Mouse (Mus musculus) cortical plate, adult 2 months (tissue): Measurements from ENCODE around the gene Ptrh1. TPM values are rescaled to one million over a fixed set of nuclear protein-coding genes. Genes with fewer than 3 reads are reported as not detected.
A peak's percentile ranks its signal among the peaks of the same experiment; 100 is the strongest.

ENCODE experiments used
- H3K27ac ChIP-seq: fragments of 200-500 bp; 2 replicates; pipeline ENCODE4 v1.5.1; 2012; ENCODE audit warnings: low read length, control low read depth, inconsistent platforms; ENCODE audit not compliant: insufficient read depth
- H3K4me1 ChIP-seq: fragments of 200-500 bp; 2 replicates; pipeline ENCODE4 v1.6.1; 2011; ENCODE audit warnings: low read length; ENCODE audit not compliant: control insufficient read depth, insufficient read depth
- H3K4me3 ChIP-seq: fragments of 200-500 bp; 2 replicates; pipeline ENCODE4 v1.5.1; 2011; ENCODE audit warnings: mild to moderate bottlenecking, low read length, control low read depth; ENCODE audit not compliant: insufficient read depth
- CTCF ChIP-seq: fragments of 200-500 bp; IDR thresholded peaks from 2 replicates; pipeline ENCODE4 v1.5.1; 2011; ENCODE audit warnings: mild to moderate bottlenecking, control low read depth, low read length; ENCODE audit not compliant: insufficient read depth; ENCODE audit errors: extremely low read depth
- POLR2A ChIP-seq: fragments of 200-500 bp; IDR thresholded peaks from 2 replicates; pipeline ENCODE4 v1.6.1; 2011; ENCODE audit warnings: mild to moderate bottlenecking, low read length, control low read depth; ENCODE audit not compliant: insufficient read depth; ENCODE audit errors: extremely low read depth
- polyA plus RNA-seq: library from polyadenylated mRNA; depleted of rRNA; stranded (reverse); fragments of >200 nt; gene quantifications from 2 replicates; pipeline ENCODE4 v1.2.3, GENCODE M21; 2012

Ptrh1 gene
- polyA plus RNA-seq, 1 experiment = 5.4 TPM

- Histone ChIP-seq H3K4me3 (no peak overlapping the region), H3K4me1 (peaks cover 1% of the 10 kb centered on the region; the same call in 1 of the 2 replicates), H3K27ac (no peak overlapping the region)
- TF ChIP-seq POLR2A (no peak), CTCF (peak; percentile 29; the same call in 1 of the 2 replicates)
Observed at GRCm38 (mm10) chr2:32787176-32787575, 11.6 kb downstream of the Ptrh1 start.

- H3K4me1 ChIP-seq = peaks cover 1% of the 10 kb centered on the region; the same call in 1 of the 2 replicates
- H3K27ac ChIP-seq = no peak overlapping the region
- TF ChIP-seq POLR2A (no peak), CTCF (no peak)
- H3K4me3 ChIP-seq = no peak overlapping the region
Observed at GRCm38 (mm10) chr2:32788581-32788980, 13.0 kb downstream of the Ptrh1 start.

- H3K4me1 ChIP-seq = no peaks in the 10 kb centered on the region
- H3K4me3 ChIP-seq = no peak overlapping the region
- no peak overlapping the region for H3K27ac ChIP-seq
- TF ChIP-seq POLR2A (no peak), CTCF (no peak)
Observed at GRCm38 (mm10) chr2:32791297-32791696, 15.7 kb downstream of the Ptrh1 start.

- TF ChIP-seq CTCF (no peak), POLR2A (no peak)
- peaks cover 4% of the 10 kb centered on the region; the same call in 1 of the 2 replicates for H3K4me1 ChIP-seq
- no peak overlapping the region for H3K27ac ChIP-seq
- H3K4me3 ChIP-seq = no peak overlapping the region
Observed at GRCm38 (mm10) chr2:32795748-32796418, 20.3 kb downstream of the Ptrh1 start.

- TF ChIP-seq POLR2A (no peak), CTCF (no peak)
- H3K4me1 ChIP-seq = peaks cover 4% of the 10 kb centered on the region; the same call in 1 of the 2 replicates
- H3K4me3 ChIP-seq = no peak overlapping the region
- peak overlapping the region; percentile 6; the same call in 1 of the 2 replicates for H3K27ac ChIP-seq
Observed at GRCm38 (mm10) chr2:32798251-32798962, 22.8 kb downstream of the Ptrh1 start.

- no peak for TF ChIP-seq POLR2A
- TF ChIP-seq CTCF = no peak
- no peaks in the 10 kb centered on the region for H3K4me1 ChIP-seq
- H3K4me3 ChIP-seq = no peak overlapping the region
- no peak overlapping the region for H3K27ac ChIP-seq
Observed at GRCm38 (mm10) chr2:32808816-32809566, 33.4 kb downstream of the Ptrh1 start.

GRCm38 (mm10) chr2:32811959-32812358 lies 36.4 kb downstream of the Ptrh1 start:
- Histone ChIP-seq H3K27ac (no peak overlapping the region), H3K4me1 (peaks cover 4% of the 10 kb centered on the region), H3K4me3 (no peak overlapping the region)
- TF ChIP-seq POLR2A (no peak), CTCF (no peak)

GRCm38 (mm10) chr2:32816497-32816896 lies 40.9 kb downstream of the Ptrh1 start:
- no peak overlapping the region for H3K27ac ChIP-seq

GRCm38 (mm10) chr2:32816946-32817581 lies 41.5 kb downstream of the Ptrh1 start:
- H3K4me3 ChIP-seq = no peak overlapping the region
- TF ChIP-seq CTCF = no peak
- TF ChIP-seq POLR2A = 0 out of 2 replicates have a peak, but pooled peaks have one; percentile 13
- peak overlapping the region; percentile 26 for H3K27ac ChIP-seq
- H3K4me1 ChIP-seq = peaks cover 9% of the 10 kb centered on the region

More at GRCm38 (mm10) chr2:32816497-32816896, 40.9 kb downstream of the Ptrh1 start:
- TF ChIP-seq POLR2A (no peak), CTCF (no peak)
- peaks cover 9% of the 10 kb centered on the region for H3K4me1 ChIP-seq
- H3K4me3 ChIP-seq = no peak overlapping the region
